Mouse (Mus musculus) stomach, postnatal 0 days (tissue): ENCODE results near the gene Ss18l2.

Experiments
- CTCF ChIP-seq: IDR thresholded peaks from 2 replicates; pipeline ENCODE4 v1.5.1; 2016; ENCODE audit warnings: antibody characterized with exemption, low read depth, mild to moderate bottlenecking, moderate library complexity
- EP300 ChIP-seq: optimal IDR thresholded peaks from 2 replicates; pipeline ENCODE3; 2016; ENCODE audit warnings: antibody characterized with exemption

- TF ChIP-seq CTCF (no peak), EP300 (no peak)
These were observed 6.9 kb downstream of the Ss18l2 start for GRCm38 (mm10) chr9:121717048-121717447.
